Mouse (Mus musculus) lung, embryonic 15.5 days (tissue): Measurements from ENCODE around the gene Pdgfc. TPM values are rescaled to one million over a fixed set of nuclear protein-coding genes. Genes with fewer than 3 reads are reported as not detected.

Experiments used
- ATAC-seq: fragments of 200-750 bp; cut with Nextera tagmentation; 2 replicates; pipeline ENCODE4 v1.8.0; 2017; ENCODE audit warnings: moderate number of reproducible peaks, borderline replicate concordance; ENCODE audit not compliant: low FRiP score, low TSS enrichment; ENCODE audit errors: extremely low read depth
- H3K27ac ChIP-seq: fragments of 300-500 bp; sonication (generic); 2 replicates; pipeline ENCODE4 v1.5.1; 2015; ENCODE audit warnings: moderate library complexity, mild to moderate bottlenecking, inconsistent platforms
- H3K27me3 ChIP-seq: fragments of 300-500 bp; sonication (generic); 2 replicates; pipeline ENCODE4 v1.6.1; 2015; ENCODE audit warnings: inconsistent platforms
- H3K36me3 ChIP-seq: fragments of 300-500 bp; sonication (generic); 2 replicates; pipeline ENCODE4 v1.6.1; 2015; ENCODE audit warnings: inconsistent platforms
- H3K4me1 ChIP-seq: fragments of 300-500 bp; sonication (generic); 2 replicates; pipeline ENCODE4 v1.6.1; 2015; ENCODE audit warnings: inconsistent platforms
- H3K4me2 ChIP-seq: fragments of 300-500 bp; sonication (generic); 2 replicates; pipeline ENCODE4 v1.6.1; 2015; ENCODE audit warnings: inconsistent platforms, mild to moderate bottlenecking, moderate library complexity
- H3K4me3 ChIP-seq: fragments of 300-500 bp; sonication (generic); 2 replicates; pipeline ENCODE4 v1.5.1; 2015; ENCODE audit warnings: mild to moderate bottlenecking, inconsistent platforms
- H3K9ac ChIP-seq: fragments of 300-500 bp; sonication (generic); 2 replicates; pipeline ENCODE4 v1.6.1; 2015; ENCODE audit warnings: inconsistent platforms
- H3K9me3 ChIP-seq: fragments of 300-500 bp; sonication (generic); 2 replicates; pipeline ENCODE4 v1.6.1; 2016; ENCODE audit warnings: inconsistent platforms
- WGBS: fragments of 180-500 bp; shearing (Covaris S2); methylation state at CpG from one replicate; pipeline ENCODE4 v1.1.7; 2015; 5-methylcytosine and 5-hydroxymethylcytosine counted together
- polyA plus RNA-seq: library from polyadenylated mRNA; unstranded; fragments of >200 nt; fragmentation: Nextera tagmentation; extraction: Ambion mirVana; gene quantifications from 2 replicates; pipeline ENCODE4 v1.2.1, GENCODE M21; 2015

Gene Pdgfc
- polyA plus RNA-seq, 1 experiment from 2014 or later, result 14.4 TPM

DNA sequence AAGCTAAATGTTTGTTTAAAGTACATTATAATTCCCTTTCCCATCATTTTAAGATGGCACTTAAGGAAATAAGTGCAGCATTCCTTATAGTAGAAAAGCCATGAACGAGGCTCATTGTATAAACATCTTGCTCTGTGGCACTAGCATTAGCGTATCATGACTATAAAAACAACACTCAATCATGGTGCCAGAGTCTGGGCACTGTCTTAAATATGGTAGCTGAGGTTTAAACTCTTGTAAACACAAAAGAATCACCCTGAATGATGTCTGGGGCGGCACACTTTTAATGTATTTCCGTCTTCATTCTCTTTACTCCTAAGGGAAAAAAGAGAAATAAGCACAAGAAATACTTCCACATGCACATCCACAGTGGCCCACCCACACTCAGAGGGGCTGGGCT is 192.1 kb downstream of the Pdgfc start:
- H3K4me2 ChIP-seq, result no peak overlapping the region
- H3K4me3 ChIP-seq, result no peak overlapping the region
- no peak for ATAC-seq
- H3K36me3 ChIP-seq, result no peaks in the 10 kb centered on the region
- H3K27ac ChIP-seq, result no peak overlapping the region
- H3K9me3 ChIP-seq, result no peaks in the 10 kb centered on the region
- no peaks in the 10 kb centered on the region for H3K27me3 ChIP-seq
- 15% methylated on average over 4 of the region's 4 CpGs for WGBS
- H3K9ac ChIP-seq, result no peak overlapping the region
- H3K4me1 ChIP-seq, result 0 out of 2 replicates have a peak, but pooled peaks cover 4% of the 10 kb centered on the region

DNA sequence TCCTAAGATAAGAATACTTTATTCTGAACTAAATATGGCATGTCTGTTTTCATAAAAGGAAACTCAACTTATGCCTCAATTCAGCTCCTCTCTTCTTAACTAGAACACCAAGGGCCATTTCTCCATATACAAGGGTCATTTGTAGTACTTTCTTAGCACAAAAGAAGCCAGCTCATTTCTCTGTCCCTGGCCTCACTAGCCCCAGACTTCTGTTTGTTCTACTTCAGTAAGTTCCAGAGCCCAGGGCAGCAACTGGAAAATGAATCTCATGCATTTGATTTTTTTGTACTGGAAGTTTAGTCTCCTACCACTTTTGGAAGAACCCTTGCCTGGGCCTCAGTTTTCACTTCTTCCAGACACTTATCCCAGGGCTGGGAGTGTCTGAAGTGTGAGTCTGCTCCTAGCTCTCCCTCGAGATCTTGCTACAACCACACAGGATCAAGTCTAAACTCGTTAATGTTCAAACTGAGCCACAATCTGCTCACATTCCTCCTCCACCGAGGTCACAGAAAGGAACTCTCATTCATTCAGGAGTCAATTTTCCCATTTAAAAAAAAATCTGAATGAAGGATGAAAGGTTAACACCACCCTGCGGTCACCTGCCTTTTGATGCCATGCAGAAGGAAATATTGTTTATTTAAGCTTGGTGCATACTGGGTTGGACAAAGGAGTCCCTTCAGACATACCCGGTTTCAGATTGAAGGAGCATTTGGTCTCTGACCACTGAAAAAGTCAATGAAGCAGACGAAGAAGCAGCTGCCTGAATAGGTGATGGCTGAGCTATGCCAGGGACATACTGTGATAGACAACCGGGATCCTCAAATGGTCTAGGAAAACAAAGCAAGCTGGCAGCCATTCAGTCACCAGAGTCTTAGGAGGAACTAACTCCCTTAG is 206.7 kb downstream of the Pdgfc start:
- WGBS, result 22% methylated on average over 7 of the region's 7 CpGs
- Histone ChIP-seq H3K4me3 (no peak overlapping the region), H3K9ac (no peak overlapping the region), H3K27me3 (no peaks in the 10 kb centered on the region), H3K4me1 (no peaks in the 10 kb centered on the region), H3K9me3 (no peaks in the 10 kb centered on the region), H3K27ac (no peak overlapping the region), H3K4me2 (no peak overlapping the region), H3K36me3 (no peaks in the 10 kb centered on the region)
- no peak for ATAC-seq

DNA sequence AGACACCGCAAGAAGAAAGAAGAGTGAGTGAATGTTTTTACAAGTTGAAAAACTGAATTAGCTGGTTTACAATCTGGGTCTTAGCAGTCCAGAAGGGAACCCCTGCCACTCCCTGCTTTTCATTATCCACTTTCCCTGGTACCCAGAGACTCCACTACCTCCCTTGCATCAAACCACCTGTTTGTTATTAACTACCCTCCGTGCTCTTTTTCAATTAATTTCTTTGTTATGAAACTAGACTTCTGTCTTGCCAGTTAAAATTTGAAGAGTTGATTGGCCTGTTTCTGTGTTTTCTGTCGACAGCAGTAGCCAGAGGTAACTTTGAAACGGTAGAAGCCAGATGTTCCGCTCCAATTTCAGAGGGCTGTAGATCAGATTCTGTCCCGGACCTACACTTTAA is 207.4 kb downstream of the Pdgfc start:
- no peaks in the 10 kb centered on the region for H3K36me3 ChIP-seq
- no peak overlapping the region for H3K9ac ChIP-seq
- no peak for ATAC-seq
- no peak overlapping the region for H3K27ac ChIP-seq
- 69% methylated on average over 6 of the region's 6 CpGs for WGBS
- H3K4me1 ChIP-seq, result no peaks in the 10 kb centered on the region
- H3K4me2 ChIP-seq, result no peak overlapping the region
- no peaks in the 10 kb centered on the region for H3K27me3 ChIP-seq
- H3K9me3 ChIP-seq, result no peaks in the 10 kb centered on the region
- no peak overlapping the region for H3K4me3 ChIP-seq

DNA sequence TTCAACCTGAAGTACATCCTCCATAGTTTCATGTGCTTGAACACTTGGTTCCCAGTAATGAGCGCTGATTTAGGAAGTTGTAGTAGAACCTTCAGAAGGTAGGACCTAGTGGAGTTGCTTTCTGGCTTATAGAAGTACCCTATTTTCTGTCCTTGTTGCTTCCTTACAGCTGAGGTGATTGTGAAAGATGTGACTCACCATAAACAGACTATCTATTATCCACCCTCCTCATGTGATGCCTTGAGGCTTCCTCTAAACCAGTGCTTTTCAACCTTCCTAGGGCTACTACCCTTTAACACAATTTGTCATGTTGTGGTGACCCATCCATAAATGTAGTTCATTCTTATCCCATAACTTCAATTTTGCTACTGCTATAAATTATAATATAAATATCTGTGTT is 226.6 kb downstream of the Pdgfc start:
- ATAC-seq, result no peak
- Histone ChIP-seq H3K9me3 (no peaks in the 10 kb centered on the region), H3K4me3 (no peak overlapping the region), H3K4me1 (no peaks in the 10 kb centered on the region), H3K9ac (no peak overlapping the region), H3K27ac (no peak overlapping the region), H3K4me2 (no peak overlapping the region), H3K36me3 (no peaks in the 10 kb centered on the region), H3K27me3 (no peaks in the 10 kb centered on the region)
- WGBS, result 96% methylated on average over 1 of the region's 1 CpGs

Other genes with a start within 250 kb of the Pdgfc start
- gene Gria2, start 233.6 kb upstream of the Pdgfc start, polyA plus RNA-seq, result 0.38 and 0.46 TPM in 2 replicates
- 3.4 and 3.7 TPM in 2 replicates for gene Glrb, start 122.8 kb upstream of the Pdgfc start, polyA plus RNA-seq